Mouse (Mus musculus) adrenal gland, postnatal 14 days (tissue): ENCODE measurements around the gene Pdgfra. TPM values are rescaled to one million over a fixed set of nuclear protein-coding genes. Genes with fewer than 3 reads are reported as not detected.

Experiments used
- DNase-seq: peaks from one replicate; pipeline ENCODE4 v3.0.0; 2021; ENCODE audit warnings: mixed read lengths
- total RNA-seq: library from RNA; stranded (reverse); gene quantifications from 2 replicates; pipeline ENCODE4 v1.2.3, GENCODE M21; 2021

The Pdgfra gene
- total RNA-seq, 1 experiment from 2014 or later, result 26.8 TPM

DNA sequence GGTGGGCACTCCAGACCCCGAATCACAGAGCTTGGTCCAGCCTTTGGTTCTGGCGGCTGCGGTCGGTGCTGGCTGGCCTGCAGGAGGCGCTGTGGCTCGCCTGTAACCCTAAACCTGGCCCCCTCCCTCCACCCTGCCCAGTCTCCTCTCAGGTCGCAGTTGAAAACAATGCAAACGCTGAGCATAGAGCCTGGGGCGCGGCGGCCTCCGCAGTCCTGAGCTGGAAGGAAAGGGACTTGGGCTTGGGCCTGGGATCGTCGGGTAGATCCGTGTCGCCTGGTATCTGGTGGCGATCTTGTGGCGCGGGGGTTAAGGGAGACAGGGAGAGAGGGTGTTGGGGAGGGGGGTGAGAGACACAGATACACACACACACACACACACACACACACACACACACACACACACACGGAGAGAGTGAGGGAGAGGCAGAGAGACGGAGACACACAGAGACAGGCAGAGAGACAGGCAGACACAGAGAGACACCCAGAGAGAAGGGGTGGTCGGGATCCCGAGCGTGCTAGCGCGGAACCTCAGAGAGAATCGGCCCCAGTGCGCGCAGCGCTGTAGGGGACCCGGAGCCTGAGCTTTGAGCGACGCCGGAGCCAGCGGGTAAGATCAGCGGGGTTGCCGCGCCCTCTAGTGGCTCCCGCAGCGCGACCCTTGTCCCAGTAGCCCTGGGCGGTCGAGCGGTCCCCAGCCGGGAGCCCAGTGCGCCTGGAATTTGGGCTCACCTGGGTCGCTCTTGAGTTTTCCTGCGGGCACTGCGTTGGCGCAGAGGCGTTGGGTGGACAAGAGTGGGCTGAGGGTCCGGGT lies 3.9 kb downstream of the Pdgfra start:
- DNase-seq, result peak; percentile 92

GRCm38 (mm10) chr5:75156554-75157036 lies 4.5 kb downstream of the Pdgfra start:
- no peak for DNase-seq

DNA sequence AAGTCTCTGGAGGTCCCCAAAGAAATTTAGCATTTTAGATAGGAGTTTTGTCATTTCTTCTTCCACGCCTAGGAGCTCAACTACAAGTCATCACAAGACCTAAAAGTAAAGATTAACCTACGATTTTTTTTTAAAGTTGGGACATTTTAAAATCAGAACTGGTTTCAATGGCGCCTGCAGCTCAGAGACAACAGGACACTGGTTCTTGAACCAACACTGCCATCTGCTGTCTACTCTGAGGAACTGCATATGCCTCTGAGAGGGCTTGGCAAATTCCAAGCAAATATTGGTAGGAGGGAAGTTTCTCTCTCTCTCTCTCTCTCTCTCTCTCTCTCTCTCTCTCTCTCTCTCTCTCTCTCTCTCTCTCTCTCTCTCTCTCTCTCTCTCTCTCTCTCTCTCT lies 4.9 kb downstream of the Pdgfra start:
- DNase-seq, result peak; percentile 72

DNA sequence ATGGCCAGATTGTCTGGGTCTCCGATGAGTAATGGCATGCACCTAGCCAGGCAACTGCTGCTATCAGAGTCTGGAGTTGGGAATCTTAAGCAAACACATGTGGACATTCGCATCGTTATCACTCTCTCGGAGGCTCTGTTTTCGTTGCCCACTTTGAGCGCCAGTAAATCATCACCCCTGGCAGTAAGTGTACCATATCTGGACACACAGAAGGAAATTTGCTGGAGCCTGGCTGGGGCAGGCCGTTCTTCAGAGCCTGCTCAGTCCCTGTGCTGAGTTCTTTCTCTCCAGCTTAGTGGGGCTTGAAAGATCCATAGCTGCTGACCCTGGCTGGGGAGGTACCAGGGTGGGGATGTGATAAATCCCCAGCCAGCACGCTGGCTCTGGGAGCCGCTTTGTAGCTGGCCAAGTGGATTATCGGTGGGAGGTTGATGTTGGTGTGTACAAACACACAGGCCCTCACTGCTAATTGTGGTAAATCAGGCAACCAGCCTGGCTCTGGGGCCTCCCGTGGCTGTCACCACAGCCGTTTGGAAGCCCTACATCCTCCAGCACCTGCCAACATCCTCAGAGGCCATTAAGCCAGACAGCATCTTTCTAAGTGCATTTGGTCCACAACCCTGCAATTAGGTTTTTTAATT lies 8.6 kb downstream of the Pdgfra start:
- no peak for DNase-seq

DNA sequence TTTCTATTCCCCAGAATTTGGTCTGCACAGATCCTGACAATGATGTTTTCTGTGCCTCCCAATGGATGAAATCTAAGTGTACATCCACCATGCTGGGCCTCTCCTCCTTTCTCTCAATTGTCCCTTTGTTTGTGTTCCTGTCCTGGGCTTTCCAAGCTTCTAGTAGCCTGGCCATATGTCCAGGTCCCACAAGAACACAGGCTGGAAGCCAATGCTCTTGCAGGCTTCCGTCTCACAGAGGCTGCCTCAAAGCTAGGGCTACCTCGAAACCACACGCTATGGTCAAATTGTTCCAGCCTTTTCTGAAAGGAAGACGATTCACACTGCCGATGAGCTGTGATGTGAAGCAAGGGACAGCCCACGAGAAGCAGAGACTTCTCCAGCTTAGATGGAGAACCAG lies 9.5 kb downstream of the Pdgfra start:
- DNase-seq, result no peak

DNA sequence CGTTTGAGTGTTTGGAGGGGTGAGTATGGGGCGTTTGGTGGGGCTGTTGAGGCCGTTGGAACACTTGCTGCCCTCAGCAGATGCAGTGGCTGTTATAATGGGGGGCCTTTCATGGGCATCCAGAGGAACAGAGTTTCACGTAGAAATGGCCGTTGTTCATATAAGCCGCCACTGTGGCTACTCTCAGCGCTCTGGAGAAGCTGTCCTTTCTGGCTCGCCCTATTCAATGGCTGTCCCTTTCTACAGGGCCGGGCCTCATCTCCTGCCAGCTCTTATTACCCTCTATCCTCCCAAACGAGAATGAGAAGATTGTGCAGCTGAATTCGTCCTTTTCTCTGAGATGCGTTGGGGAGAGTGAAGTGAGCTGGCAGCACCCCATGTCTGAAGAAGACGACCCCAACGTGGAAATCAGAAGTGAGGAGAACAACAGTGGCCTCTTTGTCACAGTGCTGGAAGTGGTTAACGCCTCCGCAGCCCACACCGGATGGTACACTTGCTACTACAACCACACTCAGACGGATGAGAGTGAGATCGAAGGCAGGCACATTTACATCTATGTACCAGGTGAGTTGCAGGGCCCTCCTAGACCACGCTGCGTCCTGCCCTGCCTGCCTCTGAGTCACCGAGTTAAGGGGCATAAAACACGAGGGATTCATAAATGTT lies 11.3 kb downstream of the Pdgfra start:
- DNase-seq, result no peak

DNA sequence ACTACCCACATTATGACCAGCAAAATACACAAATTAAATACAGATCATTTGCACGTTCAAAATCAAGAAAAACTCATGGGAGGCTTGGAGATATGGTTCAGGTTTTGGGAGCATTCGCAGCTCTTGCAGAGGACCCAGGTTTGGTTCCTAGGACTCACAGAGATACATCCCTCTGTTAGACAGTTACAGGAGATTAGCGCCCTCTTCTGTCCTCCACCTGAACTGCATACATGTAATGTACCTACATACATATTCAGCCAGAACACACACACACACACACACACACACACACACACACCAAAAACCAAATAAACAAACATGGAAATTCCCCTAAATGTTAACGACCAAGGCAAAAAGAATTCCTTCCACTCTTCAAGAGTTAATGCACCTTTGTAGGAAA lies 12.6 kb downstream of the Pdgfra start:
- DNase-seq, result no peak

- DNase-seq, result no peak
These were observed 17.7 kb downstream of the Pdgfra start for GRCm38 (mm10) chr5:75169837-75170236.

GRCm38 (mm10) chr5:75171859-75172258 lies 19.8 kb downstream of the Pdgfra start:
- no peak for DNase-seq

DNA sequence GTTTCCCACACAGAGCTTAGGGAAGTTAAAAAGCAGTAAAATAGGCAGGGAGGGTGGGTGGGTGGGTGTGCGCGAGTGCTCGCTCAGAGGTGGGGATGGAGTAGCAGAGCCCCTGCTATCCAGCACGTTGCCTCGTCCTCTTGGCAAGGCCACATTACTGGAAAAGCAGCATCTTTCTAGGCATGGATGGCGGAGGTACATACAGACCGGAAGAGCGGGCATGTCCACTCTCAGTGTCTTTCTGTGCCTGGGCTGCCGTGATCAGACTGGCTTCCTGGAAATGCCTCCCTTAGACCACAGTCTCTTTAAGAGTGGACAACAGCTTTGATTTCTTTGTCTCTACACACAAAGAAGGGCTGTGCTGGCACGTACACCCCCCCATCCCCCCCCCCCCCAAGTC lies 27.2 kb downstream of the Pdgfra start:
- no peak for DNase-seq

DNA sequence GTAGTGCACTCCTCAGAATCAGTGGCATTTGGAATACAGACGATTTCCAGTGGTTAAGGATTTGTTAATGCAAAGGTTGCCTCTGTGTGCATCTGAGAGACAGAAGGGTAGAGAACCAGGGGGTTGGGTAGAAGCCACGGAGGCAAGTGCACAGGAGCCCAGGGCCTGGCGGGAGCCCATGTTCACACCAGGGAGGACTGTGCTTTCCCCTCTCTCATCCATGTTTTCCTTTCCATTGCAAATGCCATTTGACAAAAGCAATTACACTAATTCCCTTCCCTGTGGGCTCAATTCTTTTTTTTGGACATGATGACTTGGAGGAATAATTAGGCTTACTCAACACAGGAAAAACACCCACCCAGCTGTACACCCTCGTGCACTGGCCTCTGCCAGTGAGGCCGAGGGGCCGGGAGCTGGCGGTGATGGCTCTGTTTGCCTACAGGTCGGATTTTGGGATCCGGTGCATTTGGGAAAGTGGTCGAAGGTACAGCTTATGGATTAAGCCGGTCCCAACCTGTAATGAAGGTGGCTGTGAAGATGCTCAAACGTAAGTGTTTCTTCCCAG lies 27.7 kb downstream of the Pdgfra start:
- no peak for DNase-seq

GRCm38 (mm10) chr5:75183653-75184052 lies 31.6 kb downstream of the Pdgfra start:
- DNase-seq, result no peak

- no peak for DNase-seq
These were observed 32.0 kb downstream of the Pdgfra start for GRCm38 (mm10) chr5:75184112-75184511.

GRCm38 (mm10) chr5:75184693-75185235 lies 32.7 kb downstream of the Pdgfra start:
- DNase-seq, result no peak

GRCm38 (mm10) chr5:75185584-75185983 lies 33.5 kb downstream of the Pdgfra start:
- DNase-seq, result peak; percentile 9

DNA sequence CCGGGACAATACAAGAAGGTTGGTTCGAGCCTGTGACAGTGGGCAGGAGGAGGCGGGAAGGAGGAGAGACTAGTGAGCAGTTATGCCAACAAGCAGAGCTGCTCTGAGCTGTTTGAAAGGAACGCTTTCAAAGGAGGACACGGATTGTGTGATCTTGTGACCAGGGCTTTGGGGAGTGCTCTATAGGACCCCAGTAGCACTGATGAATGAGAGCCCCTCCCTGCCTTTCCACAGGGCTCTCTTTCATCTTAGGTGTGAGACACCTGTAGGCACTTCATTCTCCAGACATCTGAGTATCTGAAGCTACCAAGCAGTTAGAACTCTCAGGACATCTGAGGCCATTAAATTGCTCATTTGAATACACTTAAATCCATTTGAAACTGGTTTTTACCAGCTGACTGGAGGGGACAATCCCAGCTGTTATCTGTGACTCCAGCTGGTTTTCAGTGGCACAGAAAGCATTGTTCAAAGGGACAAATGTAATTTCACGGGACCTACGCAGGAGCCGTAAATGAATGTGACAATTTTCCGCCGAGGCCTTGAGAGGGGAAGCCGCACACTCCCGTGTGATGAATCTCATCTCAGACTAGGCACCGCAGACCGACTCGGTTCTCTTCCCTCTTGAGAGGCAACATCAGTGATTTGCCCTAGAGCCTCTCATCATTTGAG lies 37.4 kb downstream of the Pdgfra start:
- DNase-seq, result no peak

GRCm38 (mm10) chr5:75193107-75193506 lies 41.0 kb downstream of the Pdgfra start:
- no peak for DNase-seq

GRCm38 (mm10) chr5:75198413-75198812 lies 46.3 kb downstream of the Pdgfra start:
- DNase-seq, result no peak

DNA sequence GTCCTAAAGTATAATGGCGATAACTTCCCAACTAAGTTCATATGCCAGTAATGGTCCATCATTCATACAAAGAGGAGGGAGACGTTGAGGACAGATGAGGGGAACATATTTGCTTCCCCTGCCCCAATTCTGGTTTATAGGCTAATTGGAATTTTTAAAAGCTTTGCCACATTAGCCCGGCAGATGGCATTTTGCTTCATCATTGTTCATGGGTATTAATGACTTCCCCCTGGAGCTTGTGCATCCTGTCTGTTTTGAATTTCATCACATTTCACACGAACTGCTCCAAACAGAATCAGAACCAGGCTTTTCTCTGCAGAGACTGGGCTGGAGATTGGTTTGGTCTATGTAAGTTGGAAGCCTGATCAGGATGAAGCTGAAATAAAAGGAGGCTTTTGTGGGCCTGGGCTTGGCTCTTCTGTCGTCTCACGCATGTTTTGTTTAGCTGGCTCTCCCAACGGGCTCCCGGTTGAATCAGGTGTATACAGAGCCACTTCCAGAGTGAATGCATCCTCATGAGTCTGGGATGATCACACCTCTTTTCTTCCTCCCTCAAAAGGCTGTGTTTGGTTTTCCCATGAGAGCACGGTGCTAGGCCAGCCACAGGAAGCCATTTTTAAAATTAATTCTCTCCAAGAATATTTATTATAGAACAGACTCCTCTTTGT lies 47.7 kb downstream of the Pdgfra start:
- DNase-seq, result no peak

DNA sequence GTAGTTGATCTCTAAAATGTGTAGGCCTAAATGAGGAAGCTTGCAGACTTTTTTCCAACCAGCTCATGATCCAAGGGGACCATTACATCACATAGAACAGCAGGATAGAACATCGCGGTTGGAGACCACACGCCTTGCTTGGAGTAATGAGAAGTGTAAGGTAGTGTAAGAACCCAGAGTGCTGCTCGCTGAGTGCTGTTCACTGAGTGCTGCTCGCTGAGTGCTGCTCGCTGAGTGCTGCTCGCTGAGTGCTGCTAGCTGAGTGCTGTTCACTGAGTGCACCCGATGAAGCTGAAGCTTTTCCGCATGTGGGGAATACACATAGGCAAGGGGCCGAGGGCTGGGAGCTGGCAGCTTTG lies 48.3 kb downstream of the Pdgfra start:
- DNase-seq, result no peak

GRCm38 (mm10) chr5:75207905-75208304 lies 55.8 kb downstream of the Pdgfra start:
- DNase-seq, result no peak

GRCm38 (mm10) chr5:75209966-75210365 lies 57.9 kb downstream of the Pdgfra start:
- DNase-seq, result peak; percentile 18
